Mouse (Mus musculus) CH12.LX (cell line): Measurements from ENCODE around the gene Cep295.

Experiments
- USF2 ChIP-seq: conservative IDR thresholded peaks from 2 replicates; pipeline ENCODE4 v1.6.1; 2011; ENCODE audit warnings: low read depth, low read length, improper control_type of control experiment
- ZC3H11A ChIP-seq: IDR thresholded peaks from 2 replicates; pipeline ENCODE4 v1.6.1; 2012; ENCODE audit warnings: low read depth, mild to moderate bottlenecking, inconsistent platforms, low read length, improper control_type of control experiment

DNA sequence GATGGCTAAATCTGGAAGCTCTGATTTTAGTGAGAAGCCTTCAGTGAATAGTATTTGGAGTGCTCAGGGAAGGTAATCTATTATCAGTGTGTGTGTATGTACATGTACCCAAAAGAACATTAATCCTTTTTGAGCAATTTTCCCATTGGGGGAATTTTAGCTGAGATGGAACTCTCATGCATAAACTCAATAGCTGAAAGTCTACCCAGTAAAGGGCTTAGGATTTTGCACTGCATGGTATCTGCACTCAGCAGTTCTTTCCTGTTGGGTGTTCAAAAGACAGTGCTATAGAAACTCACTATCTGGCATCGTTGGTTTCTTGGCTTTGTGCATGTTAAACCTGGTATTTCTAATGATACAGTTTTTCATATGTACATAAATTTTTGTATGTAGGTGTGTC is 43.0 kb downstream of the Cep295 start:
- no peak for TF ChIP-seq USF2
- TF ChIP-seq ZC3H11A = no peak
